Mouse (Mus musculus) testis, adult 2 months (tissue): ENCODE results near the gene Sirt5.

ENCODE experiments used
- CTCF ChIP-seq: fragments of 200-500 bp; IDR thresholded peaks from 2 replicates; pipeline ENCODE4 v1.5.1; 2012; ENCODE audit warnings: low read depth, mild to moderate bottlenecking, inconsistent platforms, low read length, moderate library complexity; ENCODE audit not compliant: control insufficient read depth, insufficient read depth, insufficient replicate concordance
- POLR2A ChIP-seq: fragments of 200-500 bp; IDR thresholded peaks from 2 replicates; pipeline ENCODE4 v1.6.1; 2012; ENCODE audit warnings: low read depth, mild to moderate bottlenecking, inconsistent platforms, low read length, moderate library complexity; ENCODE audit not compliant: control insufficient read depth

DNA sequence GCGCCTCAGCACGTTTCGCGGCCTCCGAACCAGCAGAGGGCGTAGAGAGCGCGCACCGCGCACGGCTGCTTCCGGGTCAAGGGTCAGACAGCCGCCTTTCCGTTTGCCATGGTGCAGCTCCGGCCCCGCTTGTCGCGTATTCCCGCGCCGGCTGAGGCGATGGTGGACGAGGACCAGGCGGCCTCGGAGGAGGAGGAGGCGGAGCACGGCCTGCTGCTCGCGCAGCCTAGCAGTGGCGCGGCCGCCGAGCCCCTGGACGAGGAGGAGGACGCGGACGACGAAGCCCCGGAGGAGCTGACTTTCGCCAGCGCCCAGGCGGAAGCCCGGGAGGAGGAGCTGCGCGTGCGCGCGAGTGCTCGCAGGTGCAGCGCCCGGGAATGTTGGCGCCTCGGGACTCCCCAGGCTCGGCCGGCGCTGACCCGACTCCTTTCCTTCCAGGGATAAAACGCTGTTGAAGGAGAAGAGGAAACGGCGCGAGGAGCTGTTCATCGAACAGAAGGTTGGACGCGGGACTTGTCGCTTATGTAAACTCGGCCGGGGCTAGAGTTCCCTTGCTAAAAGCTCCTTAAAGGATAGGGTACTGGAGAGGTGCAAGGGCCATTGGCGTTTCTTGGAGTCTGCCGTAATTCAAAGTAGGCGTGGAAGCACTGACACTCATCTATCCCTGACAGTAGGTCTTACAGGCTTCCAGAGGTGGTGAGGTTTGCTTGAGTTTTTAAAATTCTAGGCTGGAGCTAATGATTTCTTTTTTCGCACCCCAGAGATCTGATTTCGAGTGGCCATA lies 33.2 kb downstream of the Sirt5 start, which contains the start of gene Nol7:
- TF ChIP-seq CTCF (peak; percentile 68; the same call in 1 of the 2 replicates), POLR2A (peak; percentile 88)
